Mouse (Mus musculus): Measurements from ENCODE around the gene Pagr1b. TPM values are rescaled to one million over a fixed set of nuclear protein-coding genes. Genes with fewer than 3 reads are reported as not detected.

The Pagr1b gene
- polyA plus RNA-seq, 1 experiment from 2014 or later: not detected

GRCm38 (mm10) chr7:126951741-126952140, 64.5 kb downstream of the Pagr1b start:
- no peaks in the 10 kb centered on the region for H3K36me3 ChIP-seq (ENCODE audit: control insufficient read depth, insufficient read depth, low read length)
- no peak for ATAC-seq (ENCODE audit: low FRiP score, low TSS enrichment)
- H3K9ac ChIP-seq (ENCODE audit: low read length): no peak overlapping the region
- TF ChIP-seq EP300 (optimal IDR thresholded peaks at IDR 0.05) (no peak), CTCF (IDR thresholded peaks at IDR 0.05; ENCODE audit: low read depth) (no peak)
- H3K4me3 ChIP-seq (ENCODE audit: low read depth, low read length): no peak overlapping the region
- H3K4me2 ChIP-seq (replicated peaks; ENCODE audit: low read depth): no peak overlapping the region
- no peaks in the 10 kb centered on the region for H3K9me3 ChIP-seq (ENCODE audit: control insufficient read depth, low read length)
- H3K27ac ChIP-seq (replicated peaks): no peak overlapping the region
- WGBS: 26% methylated on average over 4 of the region's 4 CpGs
- no peak for DNase-seq (ENCODE audit: low spot score)
- H3K27me3 ChIP-seq (ENCODE audit: control insufficient read depth, insufficient read depth, low read length): no peaks in the 10 kb centered on the region
- no peaks in the 10 kb centered on the region for H3K4me1 ChIP-seq (replicated peaks; ENCODE audit: control insufficient read depth, insufficient read depth)

Small RNAs within 50 kb of the gene (microRNA-seq; reads per million reads assigned to microRNA genes)
- gene Gm44343: not detected

Other genes with a start within 250 kb of the Pagr1b start
- 86.0 and 102 TPM in 2 replicates for gene Ypel3, start 239.5 kb downstream of the Pagr1b start, polyA plus RNA-seq (2015; fragmentation: Nextera tagmentation; extraction: Ambion mirVana)
- 0.08 and 0.18 TPM in 2 replicates for gene Tbx6, start 235.0 kb downstream of the Pagr1b start, polyA plus RNA-seq (2015; fragmentation: Nextera tagmentation; extraction: Ambion mirVana)
- 118 and 122 TPM in 2 replicates for gene Ppp4c, start 224.0 kb downstream of the Pagr1b start, polyA plus RNA-seq (2015; fragmentation: Nextera tagmentation; extraction: Ambion mirVana)
- 0.57 and 0.59 TPM in 2 replicates for gene Fam57b, start 218.8 kb downstream of the Pagr1b start, polyA plus RNA-seq (2015; fragmentation: Nextera tagmentation; extraction: Ambion mirVana)
- not detected in 2 replicates for gene 4930451I11Rik, start 184.8 kb downstream of the Pagr1b start, polyA plus RNA-seq (2015; fragmentation: Nextera tagmentation; extraction: Ambion mirVana)
- gene Doc2a, start 169.1 kb downstream of the Pagr1b start, polyA plus RNA-seq (2015; fragmentation: Nextera tagmentation; extraction: Ambion mirVana): 0.15 and 0.41 TPM in 2 replicates
- 5.7 and 7.6 TPM in 2 replicates for gene Hirip3, start 154.5 kb downstream of the Pagr1b start, polyA plus RNA-seq (2015; fragmentation: Nextera tagmentation; extraction: Ambion mirVana)
- 31.0 and 34.4 TPM in 2 replicates for gene Ino80e, start 154.1 kb downstream of the Pagr1b start, polyA plus RNA-seq (2015; fragmentation: Nextera tagmentation; extraction: Ambion mirVana)
- gene Taok2, start 131.8 kb downstream of the Pagr1b start, polyA plus RNA-seq (2015; fragmentation: Nextera tagmentation; extraction: Ambion mirVana): 13.9 TPM in 2 replicates
- 32.9 and 36.3 TPM in 2 replicates for gene Tmem219, start 93.6 kb downstream of the Pagr1b start, polyA plus RNA-seq (2015; fragmentation: Nextera tagmentation; extraction: Ambion mirVana)
- 9.7 and 10.2 TPM in 2 replicates for gene Kctd13, start 87.6 kb downstream of the Pagr1b start, polyA plus RNA-seq (2015; fragmentation: Nextera tagmentation; extraction: Ambion mirVana)
- gene Asphd1, start 66.9 kb downstream of the Pagr1b start, polyA plus RNA-seq (2015; fragmentation: Nextera tagmentation; extraction: Ambion mirVana): 0.28 and 0.40 TPM in 2 replicates
- gene Sez6l2, start 65.9 kb downstream of the Pagr1b start, polyA plus RNA-seq (2015; fragmentation: Nextera tagmentation; extraction: Ambion mirVana): 1.5 and 1.6 TPM in 2 replicates
- gene Cdipt, start 40.6 kb downstream of the Pagr1b start, polyA plus RNA-seq (2015; fragmentation: Nextera tagmentation; extraction: Ambion mirVana): 79.3 and 80.4 TPM in 2 replicates
- 1.5 and 1.7 TPM in 2 replicates for gene Cdiptos, start 40.4 kb downstream of the Pagr1b start, polyA plus RNA-seq (2015; fragmentation: Nextera tagmentation; extraction: Ambion mirVana)
- 49.5 and 50.0 TPM in 2 replicates for gene Mvp, start 1.9 kb downstream of the Pagr1b start, polyA plus RNA-seq (2015; fragmentation: Nextera tagmentation; extraction: Ambion mirVana)
- gene Pagr1a, start 868 bp upstream of the Pagr1b start, polyA plus RNA-seq (2015; fragmentation: Nextera tagmentation; extraction: Ambion mirVana): 8.7 and 25.1 TPM in 2 replicates
- 12.0 and 27.5 TPM in 2 replicates for gene Gm42742, start 4.6 kb upstream of the Pagr1b start, polyA plus RNA-seq (2015; fragmentation: Nextera tagmentation; extraction: Ambion mirVana)
- gene Prrt2, start 4.7 kb upstream of the Pagr1b start, polyA plus RNA-seq (2015; fragmentation: Nextera tagmentation; extraction: Ambion mirVana): 1.7 and 2.9 TPM in 2 replicates
- 21.3 and 25.5 TPM in 2 replicates for gene Maz, start 10.6 kb upstream of the Pagr1b start, polyA plus RNA-seq (2015; fragmentation: Nextera tagmentation; extraction: Ambion mirVana)
- 20.8 and 24.4 TPM in 2 replicates for gene Kif22, start 26.0 kb upstream of the Pagr1b start, polyA plus RNA-seq (2015; fragmentation: Nextera tagmentation; extraction: Ambion mirVana)
- 1.8 and 2.0 TPM in 2 replicates for gene Zg16, start 70.8 kb upstream of the Pagr1b start, polyA plus RNA-seq (2015; fragmentation: Nextera tagmentation; extraction: Ambion mirVana)
- 4.0 and 4.1 TPM in 2 replicates for gene AI467606, start 74.9 kb upstream of the Pagr1b start, polyA plus RNA-seq (2015; fragmentation: Nextera tagmentation; extraction: Ambion mirVana)
- 0.89 and 1.4 TPM in 2 replicates for gene Qprt, start 105.7 kb upstream of the Pagr1b start, polyA plus RNA-seq (2015; fragmentation: Nextera tagmentation; extraction: Ambion mirVana)
- gene Spn, start 121.3 kb upstream of the Pagr1b start, polyA plus RNA-seq (2015; fragmentation: Nextera tagmentation; extraction: Ambion mirVana): 0.21 and 0.22 TPM in 2 replicates
- 22.8 and 25.2 TPM in 2 replicates for gene Cd2bp2, start 179.6 kb upstream of the Pagr1b start, polyA plus RNA-seq (2015; fragmentation: Nextera tagmentation; extraction: Ambion mirVana)
- gene Tbc1d10b, start 192.0 kb upstream of the Pagr1b start, polyA plus RNA-seq (2015; fragmentation: Nextera tagmentation; extraction: Ambion mirVana): 11.7 and 12.1 TPM in 2 replicates
- gene Mylpf, start 192.4 kb upstream of the Pagr1b start, polyA plus RNA-seq (2015; fragmentation: Nextera tagmentation; extraction: Ambion mirVana): 11.7 and 15.9 TPM in 2 replicates
- gene Zfp553, start 216.6 kb upstream of the Pagr1b start, polyA plus RNA-seq (2015; fragmentation: Nextera tagmentation; extraction: Ambion mirVana): 11.4 and 12.2 TPM in 2 replicates
- 7.0 and 7.9 TPM in 2 replicates for gene Sept1, start 216.6 kb upstream of the Pagr1b start, polyA plus RNA-seq (2015; fragmentation: Nextera tagmentation; extraction: Ambion mirVana)
- gene Zfp771, start 227.8 kb upstream of the Pagr1b start, polyA plus RNA-seq (2015; fragmentation: Nextera tagmentation; extraction: Ambion mirVana): 27.3 and 29.6 TPM in 2 replicates
- gene Dctpp1, start 244.2 kb upstream of the Pagr1b start, polyA plus RNA-seq (2015; fragmentation: Nextera tagmentation; extraction: Ambion mirVana): 79.8 and 84.5 TPM in 2 replicates

Measured in stomach, postnatal 0 days (tissue).